Mouse (Mus musculus): ENCODE data around the gene Plac8.

GRCm38 (mm10) chr5:100583066-100583465 is 11.0 kb upstream of the Plac8 start:
- TF ChIP-seq CTCF (IDR thresholded peaks at IDR 0.05; ENCODE audit: low read depth, low read length) (no peak), POLR2A (IDR thresholded peaks at IDR 0.05; ENCODE audit: extremely low read depth, insufficient read depth, low read length) (no peak)
